Mouse (Mus musculus) lung, postnatal 4 days (tissue): ENCODE measurements at regions not wholly inside any gene's neighbourhood (a gene's known extent, or its start where the extent isn't known, plus 50 kb on each side); places are given as distances from the start of the nearest gene placed in this dataset.

Experiments used
- DNase-seq, 2 experiments: peaks; one replicate each; pipeline ENCODE4 v3.0.0; 2021

DNA sequence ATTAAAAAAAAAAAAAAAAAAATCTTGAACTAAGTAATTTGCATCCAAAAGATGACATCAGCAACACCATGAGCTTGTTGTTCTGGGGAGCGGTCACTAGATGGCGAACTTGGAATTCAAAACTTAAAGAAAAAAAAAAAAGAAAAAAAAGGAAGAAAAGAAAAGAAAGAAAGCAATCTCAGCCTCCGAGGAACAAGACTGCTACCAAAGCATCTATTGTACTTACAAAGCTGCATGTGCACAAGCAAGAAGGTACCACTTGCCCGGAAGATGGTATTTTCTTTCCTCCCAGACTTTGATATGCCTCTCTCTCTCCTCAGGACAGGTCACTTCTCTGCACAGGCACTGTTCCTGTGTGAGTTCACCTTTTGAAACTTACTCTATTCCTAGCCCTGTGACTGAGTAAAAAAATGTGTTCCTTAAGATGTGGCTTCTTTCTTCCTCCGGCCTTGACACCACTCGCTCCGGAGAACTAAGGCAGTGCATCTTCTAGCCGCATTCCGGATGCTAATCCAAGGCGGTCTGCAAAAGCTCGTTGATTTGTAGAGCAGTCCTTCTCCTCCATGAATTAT lies 114.2 kb upstream of the Veph1 start:
- DNase-seq = peak in 1 of 2 experiments; percentile 28

DNA sequence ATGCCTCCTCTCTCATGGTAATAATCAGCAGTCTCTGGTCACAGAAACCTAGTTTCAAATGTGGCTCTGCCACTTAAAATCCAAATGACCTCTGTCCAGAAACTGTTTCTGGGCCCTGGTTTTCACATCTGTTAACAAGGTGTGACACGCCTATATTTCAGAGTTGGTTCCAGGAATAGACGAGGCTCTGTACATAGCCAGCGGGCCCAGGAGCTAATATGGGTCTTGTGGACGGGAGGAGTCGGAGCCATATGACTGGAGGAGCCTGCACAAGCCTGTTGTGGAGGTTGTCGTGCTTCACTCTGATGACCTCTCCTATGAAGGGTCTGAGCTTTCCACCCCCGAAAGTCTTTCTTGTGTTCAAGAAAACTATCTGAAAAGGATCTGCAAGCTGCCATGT lies 112.2 kb upstream of the Veph1 start:
- DNase-seq = no peak

DNA sequence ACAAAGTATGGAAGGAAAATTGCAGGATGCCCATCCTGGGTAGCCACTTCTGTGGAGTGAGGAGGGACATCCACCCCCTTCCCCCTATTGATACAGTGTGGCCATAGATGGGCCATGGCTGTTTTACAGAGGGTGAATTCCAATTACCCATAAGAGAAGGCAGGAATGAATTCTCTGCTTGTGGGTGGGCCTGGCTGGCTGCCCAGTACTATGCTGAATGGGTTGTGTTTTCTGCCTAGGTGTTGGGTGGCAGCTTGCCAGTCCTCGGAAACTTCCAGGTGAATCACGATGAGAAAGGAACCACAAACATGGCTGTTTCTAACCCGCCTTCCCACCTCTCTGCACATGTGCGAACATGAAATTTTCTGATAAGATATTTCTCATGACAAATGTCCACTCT lies 109.0 kb upstream of the Veph1 start:
- peak in 1 of 2 experiments; percentile 36 for DNase-seq

DNA sequence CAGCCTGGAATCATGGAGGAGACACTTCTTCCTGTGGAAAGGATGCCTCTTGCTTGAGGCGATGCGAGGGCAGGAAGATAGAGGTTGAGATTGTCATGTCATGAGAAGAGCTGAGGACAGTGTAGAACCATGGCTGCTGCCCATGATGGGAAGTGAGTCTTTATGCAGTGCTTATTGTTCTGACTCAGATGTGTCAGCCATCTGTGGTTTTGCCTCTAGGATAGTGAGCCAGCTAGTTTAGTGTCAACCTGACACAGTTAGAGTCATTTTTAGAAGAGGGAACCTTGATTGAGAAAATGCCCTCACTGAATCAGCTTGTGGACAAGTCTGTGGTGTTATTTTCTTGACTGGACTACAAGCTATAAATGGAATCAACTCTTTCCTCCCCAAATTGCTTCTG lies 107.1 kb upstream of the Veph1 start:
- DNase-seq = no peak

DNA sequence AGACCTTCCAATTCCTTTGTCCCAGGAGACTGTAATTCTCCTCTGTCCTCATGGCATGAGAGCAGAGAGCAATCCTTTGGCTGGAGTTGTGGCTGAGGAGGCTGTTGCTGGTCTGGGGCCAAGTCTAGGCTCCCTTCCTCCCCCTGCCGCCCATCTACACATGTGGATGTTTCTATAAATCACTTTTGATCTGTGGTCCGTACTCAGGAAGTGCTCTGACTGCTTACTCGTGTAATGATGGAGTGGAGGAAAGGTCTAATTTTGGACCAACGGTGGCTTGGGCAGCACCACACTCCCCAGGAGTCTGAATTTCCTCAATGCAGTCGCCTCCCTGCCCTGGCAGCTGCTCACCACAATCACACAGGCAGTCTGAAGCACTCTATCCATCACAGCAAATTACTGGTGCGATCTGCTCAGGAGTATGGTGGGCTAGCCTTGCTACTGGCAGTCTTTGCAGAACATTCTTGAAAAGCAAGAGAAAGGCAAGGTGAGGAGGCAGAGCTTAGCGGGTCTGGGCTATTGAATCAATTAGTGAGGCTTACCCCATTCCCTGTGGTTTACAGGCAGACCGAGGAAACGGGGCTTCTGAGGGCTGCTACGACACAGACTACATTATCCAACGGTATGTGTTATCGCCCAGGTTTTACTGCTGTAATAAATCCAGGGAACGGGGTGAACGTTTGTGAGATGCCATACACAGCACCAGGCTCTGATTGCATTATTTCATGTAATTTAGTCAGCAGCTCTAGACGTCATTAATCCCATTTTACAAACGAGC lies 104.3 kb upstream of the Veph1 start:
- peak; percentile 11 to 26 for DNase-seq

DNA sequence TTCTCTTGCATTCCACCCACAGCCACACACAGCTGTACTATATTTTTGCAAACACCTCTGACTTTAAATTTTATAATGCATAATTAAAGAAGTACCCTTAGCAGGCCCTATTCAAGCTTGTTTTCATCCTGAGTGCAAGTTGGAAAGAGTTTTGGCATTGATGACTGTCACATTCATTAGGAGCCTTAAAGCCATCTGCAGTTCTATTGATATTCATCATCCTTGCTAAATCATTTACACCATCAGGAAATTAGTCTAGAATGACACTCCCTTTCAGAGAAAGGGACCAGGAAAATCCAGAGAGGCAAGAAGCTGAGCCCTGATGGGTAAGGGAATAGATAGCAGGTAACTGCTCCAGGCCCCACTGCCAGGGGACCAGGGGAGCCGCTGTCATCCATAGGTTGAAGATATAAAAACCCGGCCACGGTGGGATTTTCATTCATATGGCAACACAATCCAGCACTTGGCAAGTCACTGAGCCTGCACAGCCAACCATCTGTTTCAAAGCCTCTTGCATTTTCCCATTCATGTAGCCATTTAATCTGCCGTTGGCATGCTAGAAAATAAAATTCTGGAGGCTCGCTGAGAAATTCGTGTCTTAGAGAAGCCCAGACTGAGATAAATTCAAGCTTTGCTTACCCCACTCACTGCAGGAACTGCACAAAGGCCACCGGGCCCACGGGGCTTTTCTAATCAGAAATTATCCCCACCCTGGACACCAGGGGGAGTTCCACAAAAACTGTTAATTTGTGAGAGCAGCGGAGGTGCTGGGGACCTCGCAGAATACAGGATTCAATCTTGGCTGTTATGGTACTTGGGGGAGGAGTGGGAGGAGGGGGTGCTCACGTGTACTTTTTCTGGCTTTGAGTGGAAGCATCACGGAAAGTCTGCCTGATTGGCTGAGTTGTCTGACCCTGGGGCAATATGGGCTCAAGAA lies 101.8 kb upstream of the Veph1 start:
- DNase-seq = no peak

DNA sequence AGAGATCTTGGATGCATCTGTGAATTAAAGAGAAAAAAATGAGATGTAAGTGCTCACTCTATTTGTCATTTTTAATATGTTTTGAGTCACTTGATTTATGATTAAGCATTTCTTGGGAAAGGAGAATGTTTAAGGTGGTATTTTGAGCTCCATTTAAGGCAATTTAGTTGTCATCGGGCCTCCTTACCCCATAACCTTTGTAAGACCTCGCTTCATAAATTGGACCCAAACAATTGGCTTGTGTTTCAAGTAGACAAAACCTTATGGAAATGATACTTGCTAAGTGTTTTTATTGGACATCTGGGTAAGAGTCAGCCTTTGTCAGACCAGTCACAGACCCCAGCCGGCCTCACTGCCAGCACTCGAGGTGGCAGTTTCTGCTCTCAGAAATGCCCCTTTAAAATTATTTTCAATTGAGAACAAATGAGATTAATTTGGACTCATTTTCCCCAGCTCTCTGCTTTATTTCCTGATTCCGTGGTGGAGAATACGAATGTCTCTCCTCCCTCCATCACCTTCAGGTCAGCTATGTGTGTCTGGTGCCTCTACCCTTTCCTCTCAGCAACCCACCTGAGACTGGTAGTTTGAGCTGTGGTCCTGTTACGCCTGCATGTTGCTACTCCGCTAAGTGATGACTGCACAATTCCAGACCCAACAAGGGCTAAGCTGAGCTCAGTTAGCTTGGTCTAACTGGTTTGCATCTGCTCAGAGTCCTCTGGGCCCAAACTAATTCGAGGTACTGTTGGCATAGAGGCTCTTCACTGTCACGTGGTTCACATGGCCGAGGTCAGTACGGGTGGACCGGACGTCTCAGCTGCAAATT lies 78.7 kb upstream of the Veph1 start:
- DNase-seq = no peak

DNA sequence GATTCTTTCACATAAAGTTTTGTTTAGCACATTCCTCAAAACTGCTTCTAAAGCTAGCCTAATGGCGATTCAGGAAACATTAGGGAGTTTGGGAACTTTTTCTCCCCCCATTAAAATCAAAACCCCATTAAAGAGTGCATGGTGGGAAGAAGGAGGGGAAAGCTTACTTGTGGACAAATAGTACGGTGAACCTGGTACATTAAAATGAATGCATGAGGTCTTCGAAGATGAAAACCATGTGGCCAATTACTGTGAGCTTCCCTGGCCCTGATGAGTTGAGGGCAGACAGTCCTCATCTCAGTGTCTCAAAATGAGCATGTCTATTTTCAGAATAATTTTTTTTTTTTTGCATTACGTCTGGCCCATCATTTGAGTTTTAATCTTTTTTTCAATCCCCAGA lies 78.0 kb upstream of the Veph1 start:
- no peak for DNase-seq

DNA sequence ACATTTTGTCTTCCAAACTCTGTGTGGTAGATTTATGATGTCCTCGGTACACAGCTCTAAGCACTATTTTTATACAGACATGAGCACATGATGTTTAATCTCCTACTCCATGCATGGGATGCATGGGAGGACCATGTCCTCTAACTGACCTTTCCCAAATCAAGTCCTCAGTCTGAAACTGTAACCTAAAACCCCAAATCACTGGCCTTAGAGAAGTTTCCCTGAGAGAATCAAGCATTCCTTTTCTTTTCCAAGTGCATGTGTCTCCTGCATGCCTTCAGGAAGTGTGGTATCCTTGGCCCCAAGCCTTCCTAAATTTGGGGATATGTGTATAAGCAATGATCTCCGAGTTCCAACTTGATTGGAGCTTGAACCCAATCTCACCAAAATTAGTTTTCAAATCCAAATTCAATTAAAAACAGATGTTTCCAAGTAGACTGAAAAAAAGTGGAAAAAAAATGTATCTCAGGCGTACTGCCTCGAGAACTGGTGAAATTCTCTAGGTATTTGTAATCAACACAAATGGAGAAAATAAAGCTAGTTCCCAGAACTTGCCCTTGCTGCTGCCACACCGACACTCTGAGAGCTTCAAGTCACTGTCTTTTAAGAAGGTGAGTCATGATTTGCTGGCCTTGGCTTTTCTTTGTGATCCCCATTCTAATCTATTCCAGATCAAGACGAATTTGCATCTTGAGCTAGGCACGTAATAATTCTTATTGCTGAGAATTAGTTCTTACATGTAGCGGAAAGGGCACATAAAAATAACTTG lies 77.4 kb upstream of the Veph1 start:
- DNase-seq = no peak
